Mouse (Mus musculus): ENCODE results near the gene Neu3.

Neu3 gene

GRCm38 (mm10) chr7:99828083-99828570, at the start of gene Neu3:
TSS of gene Neu3 (minus strand) at chr7:99828417.
- in situ Hi-C loops (cut with MboI), result no loop called here

GRCm38 (mm10) chr7:99876345-99876744, 48.1 kb upstream of the Neu3 start:
- in situ Hi-C loops (cut with MboI), result no loop called here

GRCm38 (mm10) chr7:99875891-99876290, 47.7 kb upstream of the Neu3 start:
- in situ Hi-C loops (cut with MboI), result no loop called here

GRCm38 (mm10) chr7:99873965-99874364, 45.7 kb upstream of the Neu3 start:
- in situ Hi-C loops (cut with MboI), result no loop called here

- in situ Hi-C loops (cut with MboI), result no loop called here
Observed at GRCm38 (mm10) chr7:99869296-99869695, 41.1 kb upstream of the Neu3 start.

- in situ Hi-C loops (cut with MboI), result no loop called here
Observed at GRCm38 (mm10) chr7:99865219-99865618, 37.0 kb upstream of the Neu3 start.

GRCm38 (mm10) chr7:99864241-99865028, 36.2 kb upstream of the Neu3 start:
- in situ Hi-C loops (cut with MboI), result no loop called here

- in situ Hi-C loops (cut with MboI), result no loop called here
Observed at GRCm38 (mm10) chr7:99863362-99863761, 35.1 kb upstream of the Neu3 start, which contains the start of gene Spcs2. TSS of gene Spcs2 (minus strand) at chr7:99863462.

- in situ Hi-C loops (cut with MboI), result no loop called here
Observed at GRCm38 (mm10) chr7:99858813-99859585, 30.8 kb upstream of the Neu3 start, which contains the start of gene Xrra1. TSS of gene Xrra1 (plus strand) at chr7:99859116.

GRCm38 (mm10) chr7:99858175-99858812, 30.1 kb upstream of the Neu3 start:
- in situ Hi-C loops (cut with MboI), result no loop called here

- in situ Hi-C loops (cut with MboI), result no loop called here
Observed at GRCm38 (mm10) chr7:99856266-99856861, 28.1 kb upstream of the Neu3 start.

GRCm38 (mm10) chr7:99854311-99854710, 26.1 kb upstream of the Neu3 start:
- in situ Hi-C loops (cut with MboI), result no loop called here

GRCm38 (mm10) chr7:99853350-99853749, 25.1 kb upstream of the Neu3 start:
- in situ Hi-C loops (cut with MboI), result no loop called here

GRCm38 (mm10) chr7:99851618-99852017, 23.4 kb upstream of the Neu3 start:
- in situ Hi-C loops (cut with MboI), result no loop called here

GRCm38 (mm10) chr7:99851121-99851520, 22.9 kb upstream of the Neu3 start:
- in situ Hi-C loops (cut with MboI), result no loop called here

- in situ Hi-C loops (cut with MboI), result no loop called here
Observed at GRCm38 (mm10) chr7:99850534-99850933, 22.3 kb upstream of the Neu3 start.

GRCm38 (mm10) chr7:99845533-99846236, 17.5 kb upstream of the Neu3 start:
- in situ Hi-C loops (cut with MboI), result no loop called here

GRCm38 (mm10) chr7:99838241-99838640, 10.0 kb upstream of the Neu3 start:
- in situ Hi-C loops (cut with MboI), result no loop called here

- in situ Hi-C loops (cut with MboI), result no loop called here
Observed at GRCm38 (mm10) chr7:99837358-99838071, 9.3 kb upstream of the Neu3 start.

- in situ Hi-C loops (cut with MboI), result no loop called here
Observed at GRCm38 (mm10) chr7:99836781-99837180, 8.6 kb upstream of the Neu3 start.

All from mature B cell (primary cell).